Mouse (Mus musculus) myocyte (in vitro differentiated cells): ENCODE measurements around the gene Nr1h2.

ENCODE experiments used
- CEBPB ChIP-seq: IDR thresholded peaks from 2 replicates; pipeline ENCODE4 v1.6.1; 2011; ENCODE audit warnings: mild to moderate bottlenecking, moderate library complexity; ENCODE audit not compliant: poor library complexity, insufficient read depth, severe bottlenecking
- E2F4 ChIP-seq: IDR thresholded peaks from one replicate; pipeline ENCODE4 v1.6.1; 2011; ENCODE audit warnings: mild to moderate bottlenecking, control low read depth, moderate library complexity; ENCODE audit not compliant: insufficient read depth
- MAX ChIP-seq: IDR thresholded peaks from one replicate; pipeline ENCODE4 v1.6.1; 2011; ENCODE audit warnings: low read depth, mild to moderate bottlenecking, control low read depth
- MYOG ChIP-seq, 3 experiments: IDR thresholded peaks; one replicate each; pipeline ENCODE4 v1.6.1; 2011; ENCODE audit warnings: control low read depth in 2 of 3, low read depth in 2 of 3, mild to moderate bottlenecking in 2 of 3; ENCODE audit not compliant: insufficient read length in 2 of 3, control insufficient read depth in 1 of 3, insufficient read depth in 1 of 3
- POLR2A ChIP-seq: IDR thresholded peaks from one replicate; pipeline ENCODE4 v1.6.1; 2011; ENCODE audit warnings: low read depth, mild to moderate bottlenecking, control low read depth, moderate library complexity; ENCODE audit not compliant: insufficient read length
- POLR2AphosphoS2 ChIP-seq: IDR thresholded peaks from one replicate; pipeline ENCODE4 v1.6.1; 2011; ENCODE audit warnings: low read depth, control low read depth; ENCODE audit not compliant: insufficient read length
- REST ChIP-seq: IDR thresholded peaks from one replicate; pipeline ENCODE4 v1.6.1; 2011; ENCODE audit warnings: mild to moderate bottlenecking, control low read depth, moderate library complexity; ENCODE audit not compliant: insufficient read depth, insufficient read length
- SRF ChIP-seq: IDR thresholded peaks from one replicate; pipeline ENCODE4 v1.6.1; 2011; ENCODE audit warnings: low read depth; ENCODE audit not compliant: control insufficient read depth, insufficient read length
- TCF12 ChIP-seq: IDR thresholded peaks from one replicate; pipeline ENCODE4 v1.6.1; 2011; ENCODE audit warnings: mild to moderate bottlenecking, control low read depth; ENCODE audit not compliant: poor library complexity, insufficient read depth, severe bottlenecking
- USF1 ChIP-seq: IDR thresholded peaks from one replicate; pipeline ENCODE4 v1.6.1; 2011; ENCODE audit warnings: low read depth, mild to moderate bottlenecking, control low read depth, moderate library complexity

- TF ChIP-seq POLR2A (no peak), E2F4 (no peak), USF1 (no peak), MYOG (IDR thresholded peaks at IDR 0.05; ENCODE audit: control insufficient read depth in 1 of 3, insufficient read depth in 1 of 3, insufficient read length in 2 of 3, low read depth in 2 of 3) (no peak), POLR2AphosphoS2 (no peak), SRF (no peak), CEBPB (no peak), REST (no peak), TCF12 (no peak), MAX (no peak)
These were observed 16.7 kb downstream of the Nr1h2 start for GRCm38 (mm10) chr7:44537009-44537408.
